Mouse (Mus musculus) heart, embryonic 13.5 days (tissue): ENCODE results near the gene Serinc1. TPM values are rescaled to one million over a fixed set of nuclear protein-coding genes. Genes with fewer than 3 reads are reported as not detected.
"Not testable (repeated sequence)": the region's sequence is repeated elsewhere in the genome, so short reads cannot be mapped to it uniquely, and the experiment has no call there.

Experiments
- ATAC-seq: fragments of 200-750 bp; cut with Nextera tagmentation; 2 replicates; pipeline ENCODE4 v1.8.0; 2017; ENCODE audit warnings: moderate TSS enrichment; ENCODE audit not compliant: insufficient number of reproducible peaks, low FRiP score, low TSS enrichment; ENCODE audit errors: extremely low read depth
- H3K27ac ChIP-seq: fragments of 300-500 bp; sonication (generic); replicated peaks from 2 replicates; pipeline ENCODE4 v1.5.1; 2015; ENCODE audit warnings: moderate library complexity, mild to moderate bottlenecking, inconsistent platforms
- H3K27me3 ChIP-seq: fragments of 300-500 bp; sonication (generic); replicated peaks from 2 replicates; pipeline ENCODE4 v1.6.1; 2015; ENCODE audit warnings: mild to moderate bottlenecking, inconsistent platforms
- H3K36me3 ChIP-seq: fragments of 300-500 bp; sonication (generic); 2 replicates; pipeline ENCODE4 v1.6.1; 2015; ENCODE audit warnings: mild to moderate bottlenecking, inconsistent platforms
- H3K4me1 ChIP-seq: fragments of 300-500 bp; sonication (generic); 2 replicates; pipeline ENCODE4 v1.6.1; 2015; ENCODE audit warnings: inconsistent platforms
- H3K4me2 ChIP-seq: fragments of 300-500 bp; sonication (generic); 2 replicates; pipeline ENCODE4 v1.6.1; 2015; ENCODE audit warnings: inconsistent platforms, mild to moderate bottlenecking, moderate library complexity
- H3K4me3 ChIP-seq: fragments of 300-500 bp; sonication (generic); 2 replicates; pipeline ENCODE4 v1.5.1; 2015; ENCODE audit warnings: moderate library complexity, mild to moderate bottlenecking, inconsistent platforms
- H3K9ac ChIP-seq: fragments of 300-500 bp; sonication (generic); 2 replicates; pipeline ENCODE4 v1.6.1; 2015; ENCODE audit warnings: inconsistent platforms, mild to moderate bottlenecking, moderate library complexity
- H3K9me3 ChIP-seq: fragments of 300-500 bp; sonication (generic); 2 replicates; pipeline ENCODE4 v1.6.1; 2016; ENCODE audit warnings: inconsistent platforms
- WGBS: fragments of 180-500 bp; shearing (Covaris S2); methylation state at CpG from one replicate; pipeline ENCODE4 v1.1.7; 2015; ENCODE audit warnings: mixed read lengths; 5-methylcytosine and 5-hydroxymethylcytosine counted together
- polyA plus RNA-seq: library from polyadenylated mRNA; unstranded; fragments of >200 nt; fragmentation: Nextera tagmentation; extraction: Ambion mirVana; gene quantifications from 2 replicates; pipeline ENCODE4 v1.2.1, GENCODE M21; 2015

The Serinc1 gene
- polyA plus RNA-seq, result 144 and 158 TPM in 2 replicates

GRCm38 (mm10) chr10:57532218-57533101 is at the start of gene Serinc1:
Serinc1 (minus strand) TSS chr10:57532530.
- Histone ChIP-seq H3K4me3 (peak within 1 kb of the TSS; percentile 96), H3K9me3 (no peaks in the 10 kb centered on the region), H3K9ac (peak within 1 kb of the TSS; percentile 96), H3K27ac (peak within 1 kb of the TSS; percentile 95), H3K27me3 (no peaks in the 10 kb centered on the region), H3K36me3 (peaks cover 2% of the 10 kb centered on the region; the same call in 1 of the 2 replicates), H3K4me2 (peak within 1 kb of the TSS; percentile 82), H3K4me1 (peaks cover 34% of the 10 kb centered on the region)
- WGBS, result 12% methylated on average over 49 of the region's 49 CpGs
- ATAC-seq, result peak; percentile 93

- no peaks in the 10 kb centered on the region for H3K9me3 ChIP-seq
- ATAC-seq, result no peak
- H3K4me2 ChIP-seq, result no peak overlapping the region
- no peak overlapping the region for H3K4me3 ChIP-seq
- no peaks in the 10 kb centered on the region for H3K27me3 ChIP-seq
- H3K9ac ChIP-seq, result no peak overlapping the region
- no peaks in the 10 kb centered on the region for H3K36me3 ChIP-seq
- H3K4me1 ChIP-seq, result no peaks in the 10 kb centered on the region
- H3K27ac ChIP-seq, result no peak overlapping the region
- WGBS, result 67% methylated on average over 2 of the region's 2 CpGs
Measured at GRCm38 (mm10) chr10:57576721-57577120, 44.4 kb upstream of the Serinc1 start.

GRCm38 (mm10) chr10:57572130-57572529 is 39.8 kb upstream of the Serinc1 start:
- Histone ChIP-seq H3K4me3 (no peak overlapping the region), H3K4me1 (no peaks in the 10 kb centered on the region), H3K36me3 (no peaks in the 10 kb centered on the region), H3K9ac (no peak overlapping the region), H3K27me3 (no peaks in the 10 kb centered on the region), H3K27ac (no peak overlapping the region), H3K9me3 (no peaks in the 10 kb centered on the region), H3K4me2 (no peak overlapping the region)
- 67% methylated on average over 4 of the region's 4 CpGs for WGBS
- no peak for ATAC-seq

GRCm38 (mm10) chr10:57571211-57571730 is 38.9 kb upstream of the Serinc1 start:
- Histone ChIP-seq H3K4me1 (no peaks in the 10 kb centered on the region), H3K27me3 (no peaks in the 10 kb centered on the region), H3K9me3 (no peaks in the 10 kb centered on the region), H3K9ac (no peak overlapping the region), H3K36me3 (no peaks in the 10 kb centered on the region), H3K4me2 (no peak overlapping the region), H3K27ac (no peak overlapping the region), H3K4me3 (no peak overlapping the region)
- 33% methylated on average over 8 of the region's 8 CpGs for WGBS
- no peak for ATAC-seq

GRCm38 (mm10) chr10:57569023-57569931 is 36.9 kb upstream of the Serinc1 start:
- H3K27ac ChIP-seq, result no peak overlapping the region
- 74% methylated on average over 13 of the region's 13 CpGs for WGBS
- no peak for ATAC-seq
- no peaks in the 10 kb centered on the region for H3K27me3 ChIP-seq
- no peak overlapping the region for H3K9ac ChIP-seq
- no peaks in the 10 kb centered on the region for H3K9me3 ChIP-seq
- no peak overlapping the region for H3K4me3 ChIP-seq
- no peaks in the 10 kb centered on the region for H3K36me3 ChIP-seq
- H3K4me1 ChIP-seq, result no peaks in the 10 kb centered on the region
- H3K4me2 ChIP-seq, result no peak overlapping the region

GRCm38 (mm10) chr10:57566221-57566620 is 33.9 kb upstream of the Serinc1 start:
- Histone ChIP-seq H3K4me3 (no peak overlapping the region), H3K9ac (no peak overlapping the region), H3K27ac (no peak overlapping the region), H3K36me3 (no peaks in the 10 kb centered on the region), H3K4me1 (no peaks in the 10 kb centered on the region), H3K27me3 (no peaks in the 10 kb centered on the region), H3K4me2 (no peak overlapping the region), H3K9me3 (no peaks in the 10 kb centered on the region)
- 47% methylated on average over 1 of the region's 1 CpGs for WGBS
- ATAC-seq, result no peak

- H3K9ac ChIP-seq, result no peak overlapping the region
- no peak for ATAC-seq
- H3K4me2 ChIP-seq, result no peak overlapping the region
- no peaks in the 10 kb centered on the region for H3K4me1 ChIP-seq
- H3K9me3 ChIP-seq, result no peaks in the 10 kb centered on the region
- no peak overlapping the region for H3K4me3 ChIP-seq
- 80% methylated on average over 5 of the region's 5 CpGs for WGBS
- no peaks in the 10 kb centered on the region for H3K36me3 ChIP-seq
- H3K27me3 ChIP-seq, result no peaks in the 10 kb centered on the region
- no peak overlapping the region for H3K27ac ChIP-seq
Measured at GRCm38 (mm10) chr10:57557597-57557996, 25.3 kb upstream of the Serinc1 start.

- WGBS, result 80% methylated on average over 1 of the region's 1 CpGs
- H3K27ac ChIP-seq, result no peak overlapping the region
- H3K4me2 ChIP-seq, result no peak overlapping the region
- no peaks in the 10 kb centered on the region for H3K9me3 ChIP-seq
- H3K9ac ChIP-seq, result no peak overlapping the region
- no peaks in the 10 kb centered on the region for H3K4me1 ChIP-seq
- no peak overlapping the region for H3K4me3 ChIP-seq
- no peak for ATAC-seq
- no peaks in the 10 kb centered on the region for H3K27me3 ChIP-seq
- H3K36me3 ChIP-seq, result no peaks in the 10 kb centered on the region
Measured at GRCm38 (mm10) chr10:57553719-57554118, 21.4 kb upstream of the Serinc1 start.

- H3K27ac ChIP-seq, result no peak overlapping the region
- no peak overlapping the region for H3K4me2 ChIP-seq
- H3K4me3 ChIP-seq, result no peak overlapping the region
- ATAC-seq, result no peak
- H3K9ac ChIP-seq, result no peak overlapping the region
- 73% methylated on average over 4 of the region's 4 CpGs for WGBS
- no peaks in the 10 kb centered on the region for H3K4me1 ChIP-seq
- no peaks in the 10 kb centered on the region for H3K27me3 ChIP-seq
- H3K9me3 ChIP-seq, result no peaks in the 10 kb centered on the region
- H3K36me3 ChIP-seq, result no peaks in the 10 kb centered on the region
Measured at GRCm38 (mm10) chr10:57549631-57550030, 17.3 kb upstream of the Serinc1 start.

- H3K9me3 ChIP-seq, H3K27me3 ChIP-seq, H3K4me1 ChIP-seq, H3K4me3 ChIP-seq, H3K4me2 ChIP-seq, H3K9ac ChIP-seq, ATAC-seq, H3K36me3 ChIP-seq, H3K27ac ChIP-seq: not testable (repeated sequence)
- WGBS, result 85% methylated on average over 9 of the region's 9 CpGs
Measured at GRCm38 (mm10) chr10:57543890-57544289, 11.6 kb upstream of the Serinc1 start.

GRCm38 (mm10) chr10:57531616-57532217 is 613 bp downstream of the Serinc1 start:
- Histone ChIP-seq H3K27ac (peak overlapping the region; percentile 95), H3K4me3 (peak overlapping the region; percentile 96), H3K4me1 (peaks cover 37% of the 10 kb centered on the region), H3K4me2 (peak overlapping the region; percentile 82), H3K27me3 (no peaks in the 10 kb centered on the region), H3K9me3 (no peaks in the 10 kb centered on the region), H3K9ac (peak overlapping the region; percentile 96), H3K36me3 (peaks cover 10% of the 10 kb centered on the region)
- 3% methylated on average over 28 of the region's 28 CpGs for WGBS
- ATAC-seq, result no peak
